Mouse (Mus musculus) left cerebral cortex, adult 8-10 months (tissue): ENCODE measurements around the gene Exoc5. TPM values are rescaled to one million over a fixed set of nuclear protein-coding genes. Genes with fewer than 3 reads are reported as not detected.
"Not testable (repeated sequence)": the region's sequence is repeated elsewhere in the genome, so short reads cannot be mapped to it uniquely, and the experiment has no call there.

Experiments used
- DNase-seq, 2 experiments: peaks; one replicate each; pipeline ENCODE4 v3.0.0; 2022; ENCODE audit warnings: low spot score in 2 of 2
- total RNA-seq, 4 experiments: library from RNA; stranded (reverse); gene quantifications; 2 replicates each; pipeline ENCODE4 v1.2.4; 2022

Exoc5 gene
- total RNA-seq: 10 to 100 TPM; 46.8 to 56.0 (median 51.0) TPM

DNA sequence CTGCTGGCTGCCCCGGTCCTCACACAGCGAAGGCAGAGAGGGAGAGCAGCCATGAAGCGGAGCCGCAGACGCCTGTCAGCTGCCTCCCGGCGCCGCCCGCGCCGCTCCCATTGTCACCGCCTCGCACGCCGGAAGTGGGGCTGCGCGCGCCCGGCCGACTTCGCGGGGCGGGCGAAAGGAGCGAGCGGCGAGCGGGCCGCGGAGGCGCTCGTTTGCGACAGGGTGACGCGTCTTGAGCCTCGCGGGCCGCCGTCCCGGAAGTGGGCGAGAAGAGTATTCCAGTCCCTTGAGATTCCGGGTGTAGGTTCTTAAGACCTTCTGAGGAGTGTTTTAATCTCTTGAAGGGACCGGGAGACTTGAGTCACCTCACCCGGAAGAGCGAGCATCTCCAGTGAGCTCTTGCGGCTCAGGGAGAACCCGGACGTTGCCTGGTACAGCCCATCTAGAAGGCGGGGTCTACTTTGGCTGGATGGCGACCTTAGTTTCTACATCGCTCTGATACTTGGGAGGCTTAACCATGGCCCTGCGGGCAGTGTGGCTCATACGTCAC, at the start of gene Exoc5:
Gene Exoc5 (minus strand): TSS at position 380 of the 550 bp plus-strand sequence.
- peak; percentile 95 to 98 for DNase-seq

- not testable (repeated sequence) for DNase-seq
These were observed 25.3 kb upstream of the Exoc5 start for GRCm38 (mm10) chr14:49091755-49092154.

GRCm38 (mm10) chr14:49091277-49091676, 24.8 kb upstream of the Exoc5 start:
- no peak for DNase-seq

DNA sequence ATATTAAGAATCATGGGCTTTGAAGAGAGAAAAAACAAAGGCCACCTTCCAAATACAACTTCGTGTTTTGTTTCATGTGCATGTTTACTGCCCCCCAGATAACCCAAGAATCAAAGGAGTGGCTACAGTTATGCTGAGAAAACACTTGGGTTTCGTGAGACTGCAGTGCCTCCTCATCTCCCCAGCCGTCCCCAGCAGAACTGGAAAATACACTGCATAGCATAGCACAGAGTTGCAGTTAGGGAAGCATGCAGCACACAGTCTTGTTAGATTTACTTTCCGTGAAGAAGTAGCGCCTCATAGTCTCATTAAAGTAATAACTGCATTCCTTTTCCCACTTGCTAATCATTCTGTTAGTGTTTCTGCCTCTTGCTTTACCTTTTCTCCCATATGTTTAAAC, 23.6 kb upstream of the Exoc5 start:
- no peak for DNase-seq

GRCm38 (mm10) chr14:49089461-49090058, 23.1 kb upstream of the Exoc5 start:
- DNase-seq: no peak

DNA sequence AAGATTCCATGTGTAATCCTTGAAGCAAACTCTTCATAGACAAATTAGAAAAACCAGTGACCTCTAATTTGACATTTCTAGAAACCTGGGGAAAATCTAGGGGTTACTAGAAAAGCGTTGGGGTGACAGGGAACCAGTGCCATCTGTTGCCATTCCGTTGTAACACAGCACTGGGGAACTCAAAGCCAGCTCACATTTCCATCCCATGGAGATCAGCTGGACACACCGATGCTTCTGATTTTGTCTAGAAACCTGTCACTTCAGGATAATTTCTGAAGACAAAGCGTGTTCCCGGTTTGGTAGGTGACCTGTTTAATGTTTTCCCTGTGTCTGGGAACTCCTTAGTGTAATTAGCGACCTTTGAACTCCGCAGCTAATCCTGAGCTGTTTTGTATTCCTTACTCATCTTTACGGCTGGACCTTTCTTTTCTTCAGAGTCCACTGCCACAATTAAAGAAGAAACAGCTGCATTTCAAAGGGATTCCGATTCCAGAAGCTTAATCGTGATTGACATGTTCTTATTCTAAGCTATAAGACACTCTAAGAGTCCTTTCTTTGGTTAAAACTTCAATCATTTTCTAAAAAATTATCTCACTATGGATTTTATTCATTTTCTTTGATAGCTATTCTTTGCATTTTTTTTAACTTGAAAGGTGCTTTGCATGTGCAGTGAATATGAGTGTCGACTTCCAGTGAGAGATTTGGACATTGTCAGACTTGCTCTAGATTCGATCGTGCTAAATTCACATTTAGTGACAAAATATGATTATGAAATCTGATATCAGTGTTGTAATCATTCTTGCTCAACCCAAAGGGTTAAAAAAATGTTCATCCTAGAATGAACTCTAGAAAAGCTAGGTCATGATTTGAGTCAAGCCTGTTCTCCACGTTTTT, 21.9 kb upstream of the Exoc5 start:
- DNase-seq: no peak

DNA sequence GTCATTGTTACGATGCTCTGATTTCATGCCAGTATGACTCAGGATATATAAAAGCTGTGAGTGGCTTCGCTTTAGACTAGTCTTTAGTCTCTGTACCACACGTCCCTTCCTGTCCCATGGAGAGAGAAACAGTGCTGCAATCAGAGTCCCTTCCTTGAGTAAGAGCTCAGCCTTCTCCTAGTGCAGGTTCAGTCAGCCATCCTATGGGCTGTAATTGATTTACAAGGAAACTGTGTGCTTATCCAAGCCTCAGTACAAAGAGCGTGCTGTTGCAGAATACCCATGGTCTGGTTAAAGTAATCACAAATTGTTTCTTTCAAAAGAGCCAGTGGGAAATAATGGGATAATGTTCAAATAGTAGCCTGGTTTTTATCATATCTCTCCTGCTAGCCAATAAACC, 20.1 kb upstream of the Exoc5 start:
- DNase-seq: no peak

- DNase-seq: no peak
These were observed 12.4 kb upstream of the Exoc5 start for GRCm38 (mm10) chr14:49078820-49079219.

DNA sequence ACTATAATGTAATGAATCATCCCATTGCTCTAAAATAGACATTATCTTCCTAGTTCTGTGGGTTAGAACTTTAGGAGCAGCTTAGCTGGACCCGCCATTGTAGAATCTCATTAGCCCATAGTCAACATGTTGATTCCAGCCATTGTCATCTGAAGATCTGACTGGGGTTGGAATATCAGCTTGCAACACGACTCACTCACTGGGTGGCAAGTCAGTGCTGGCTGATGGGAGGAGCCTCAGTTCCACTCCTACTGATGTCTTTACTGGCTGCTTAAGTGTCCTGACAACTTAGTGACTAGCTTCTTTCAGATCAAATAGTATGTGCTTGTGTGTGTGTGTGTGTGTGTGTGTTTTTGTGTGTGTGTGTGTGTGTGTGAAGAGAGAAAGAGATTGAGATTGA, 7.9 kb upstream of the Exoc5 start:
- DNase-seq: no peak

DNA sequence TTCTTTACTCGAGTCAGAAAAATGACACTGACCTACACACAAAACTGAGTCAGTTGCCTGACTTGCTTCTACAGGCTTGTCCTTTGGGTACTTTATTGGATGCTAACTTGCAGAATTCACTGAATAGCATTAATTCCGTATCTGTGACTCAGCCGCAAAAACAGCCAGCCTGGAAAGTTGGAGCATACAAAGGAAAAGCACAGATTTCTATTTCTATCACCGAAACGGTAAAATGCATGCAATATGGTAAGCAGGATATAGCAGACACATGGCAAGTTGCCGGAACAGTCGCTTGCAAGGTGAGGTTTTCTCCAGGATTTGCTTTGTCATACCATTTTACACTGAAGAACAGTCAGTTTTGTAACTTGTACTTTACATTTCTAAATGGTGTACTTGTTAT, 7.4 kb upstream of the Exoc5 start:
- peak in 1 of 2 experiments; percentile 31 for DNase-seq

DNA sequence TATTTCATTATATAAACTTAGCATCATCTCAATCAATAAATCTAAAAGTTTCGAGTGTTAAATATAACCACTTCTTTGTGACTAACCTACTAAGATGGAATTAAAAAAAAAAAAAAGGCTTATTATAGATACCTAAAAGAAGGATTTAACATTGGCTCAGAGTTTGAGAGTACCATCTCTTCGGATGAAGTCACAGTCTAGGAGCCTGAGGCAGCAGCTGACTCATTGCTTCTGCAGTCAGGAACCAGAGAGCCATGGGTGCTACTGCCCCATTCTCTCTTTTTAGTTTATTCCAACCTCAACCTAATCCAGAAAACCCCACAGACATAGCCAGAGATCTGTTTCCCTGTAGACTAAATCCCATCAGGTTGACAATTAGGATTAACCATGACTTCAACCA, 6.4 kb upstream of the Exoc5 start:
- no peak for DNase-seq

- no peak for DNase-seq
These were observed 752 bp downstream of the Exoc5 start, which contains the start of gene Ap5m1 for GRCm38 (mm10) chr14:49065529-49066273. Gene Ap5m1 (plus strand): TSS chr14:49066097.

GRCm38 (mm10) chr14:49063838-49064237, 2.6 kb downstream of the Exoc5 start:
- no peak for DNase-seq

- no peak for DNase-seq
These were observed 17.0 kb downstream of the Exoc5 start for GRCm38 (mm10) chr14:49049492-49049891.

- no peak for DNase-seq
These were observed 20.8 kb downstream of the Exoc5 start for GRCm38 (mm10) chr14:49045610-49046009.

GRCm38 (mm10) chr14:49028991-49029390, 37.5 kb downstream of the Exoc5 start:
- no peak for DNase-seq

GRCm38 (mm10) chr14:49027779-49028368, 38.6 kb downstream of the Exoc5 start:
- DNase-seq: no peak

- DNase-seq: no peak
These were observed 39.2 kb downstream of the Exoc5 start for GRCm38 (mm10) chr14:49027040-49027778.

GRCm38 (mm10) chr14:49019765-49020164, 46.7 kb downstream of the Exoc5 start:
- DNase-seq: no peak

GRCm38 (mm10) chr14:49008399-49009189, 57.9 kb downstream of the Exoc5 start:
- DNase-seq: no peak
